Mouse (Mus musculus) skeletal muscle tissue, postnatal 0 days (tissue): ENCODE data around the gene Lrrc27. TPM values are rescaled to one million over a fixed set of nuclear protein-coding genes. Genes with fewer than 3 reads are reported as not detected.

Source experiments
- polyA plus RNA-seq: library from polyadenylated mRNA; unstranded; fragments of >200 nt; fragmentation: Nextera tagmentation; extraction: Ambion mirVana; gene quantifications from 2 replicates; pipeline ENCODE4 v1.2.1, GENCODE M21; 2015

The Lrrc27 gene
- polyA plus RNA-seq = 2.2 and 2.6 TPM in 2 replicates

GRCm38 (mm10) chr7:139212754-139213745, at the start of gene Lrrc27, which contains the start of gene Stk32c:
Gene Lrrc27 (plus strand): TSS chr7:139212988.
Gene Stk32c (minus strand): TSS chr7:139213307.

GRCm38 (mm10) chr7:139247881-139248614, 35.3 kb downstream of the Lrrc27 start, which contains the start of gene Pwwp2b:
Gene Pwwp2b (plus strand): TSS chr7:139248482.

Other genes starting within 250 kb of the Lrrc27 start
- gene Dpysl4, start 127.0 kb upstream of the Lrrc27 start, polyA plus RNA-seq = 3.6 and 4.4 TPM in 2 replicates
- gene Stk32c, start 319 bp downstream of the Lrrc27 start, polyA plus RNA-seq = not detected in 2 replicates
- 3.2 and 3.6 TPM in 2 replicates for gene Pwwp2b, start 35.5 kb downstream of the Lrrc27 start, polyA plus RNA-seq
- 53.5 and 56.3 TPM in 2 replicates for gene Inpp5a, start 176.1 kb downstream of the Lrrc27 start, polyA plus RNA-seq